27 mouse cellular contexts compared by ENCODE assay signal in genomic region chr2:143789911-143790310, GRCm38 (mm10).
"Had no signal": no experiment of that assay in that cellular context is flagged by ENCODE, and none has a peak within 500 bp of the region (broad histone marks: within the 10 kb centered on the region; RNA-seq: fewer than 3 reads in every experiment).

No protein-coding gene starts in this region.

- H3K27me3 ChIP-seq: heart, embryonic 13.5 days; heart, embryonic 15.5 days; hindbrain, embryonic 13.5 days; hindbrain, embryonic 15.5 days; kidney, embryonic 15.5 days; limb, embryonic 13.5 days; limb, embryonic 15.5 days; liver, embryonic 12.5 days had no signal

- ATAC-seq: hindbrain, postnatal 0 days; intestine, embryonic 16.5 days; liver, embryonic 12.5 days had no signal

- DNase-seq: gastrocnemius, postnatal 14 days; gastrocnemius, postnatal 36 days; heart, adult 18-20 months; heart, postnatal 14 days; heart, postnatal 36 days; kidney, adult 11 months; kidney, adult 2 months; kidney, adult 9 months; kidney, postnatal 14 days; kidney, postnatal 36 days; layer of hippocampus, adult 9-11 months; layer of hippocampus, postnatal 36 days; left cerebral cortex, postnatal 4 days; lung, adult 18-20 months had no signal

- H3K27ac ChIP-seq: heart, embryonic 10.5 days; heart, embryonic 13.5 days; heart, embryonic 15.5 days; hindbrain, embryonic 13.5 days; hindbrain, embryonic 15.5 days; hindbrain, postnatal 0 days; kidney, embryonic 15.5 days; kidney, postnatal 0 days; limb, embryonic 13.5 days; limb, embryonic 15.5 days; liver, embryonic 12.5 days; liver, embryonic 14.5 days had no signal

- H3K4me2 ChIP-seq: heart, embryonic 13.5 days; heart, embryonic 15.5 days; hindbrain, embryonic 13.5 days; hindbrain, embryonic 15.5 days; kidney, embryonic 15.5 days; limb, embryonic 13.5 days; limb, embryonic 15.5 days; liver, embryonic 12.5 days had no signal

- H3K9me3 ChIP-seq: heart, embryonic 10.5 days; heart, embryonic 13.5 days; heart, embryonic 15.5 days; hindbrain, embryonic 13.5 days; hindbrain, embryonic 15.5 days; kidney, embryonic 15.5 days; limb, embryonic 13.5 days; limb, embryonic 15.5 days; liver, embryonic 12.5 days had no signal

- H3K9ac ChIP-seq: heart, embryonic 13.5 days; heart, embryonic 15.5 days; hindbrain, embryonic 13.5 days; hindbrain, embryonic 15.5 days; kidney, embryonic 15.5 days; limb, embryonic 13.5 days; limb, embryonic 15.5 days; liver, embryonic 12.5 days; liver, embryonic 14.5 days had no signal

- H3K4me3 ChIP-seq: heart, embryonic 10.5 days; heart, embryonic 13.5 days; heart, embryonic 15.5 days; hindbrain, embryonic 13.5 days; hindbrain, embryonic 15.5 days; kidney, embryonic 15.5 days; limb, embryonic 13.5 days; limb, embryonic 15.5 days; liver, embryonic 12.5 days had no signal

- H3K36me3 ChIP-seq: heart, embryonic 10.5 days; heart, embryonic 13.5 days; heart, embryonic 15.5 days; kidney, embryonic 15.5 days; limb, embryonic 13.5 days; limb, embryonic 15.5 days; liver, embryonic 12.5 days had no signal

- H3K4me1 ChIP-seq: heart, embryonic 10.5 days; heart, embryonic 15.5 days; hindbrain, embryonic 13.5 days; hindbrain, embryonic 15.5 days; kidney, embryonic 15.5 days; limb, embryonic 13.5 days; limb, embryonic 15.5 days; liver, embryonic 12.5 days had no signal
